Mouse (Mus musculus) lung, postnatal 14 days (tissue): ENCODE measurements around the gene Nadk.

Experiments used
- DNase-seq: peaks from one replicate; pipeline ENCODE4 v3.0.0; 2021

Gene Nadk

DNA sequence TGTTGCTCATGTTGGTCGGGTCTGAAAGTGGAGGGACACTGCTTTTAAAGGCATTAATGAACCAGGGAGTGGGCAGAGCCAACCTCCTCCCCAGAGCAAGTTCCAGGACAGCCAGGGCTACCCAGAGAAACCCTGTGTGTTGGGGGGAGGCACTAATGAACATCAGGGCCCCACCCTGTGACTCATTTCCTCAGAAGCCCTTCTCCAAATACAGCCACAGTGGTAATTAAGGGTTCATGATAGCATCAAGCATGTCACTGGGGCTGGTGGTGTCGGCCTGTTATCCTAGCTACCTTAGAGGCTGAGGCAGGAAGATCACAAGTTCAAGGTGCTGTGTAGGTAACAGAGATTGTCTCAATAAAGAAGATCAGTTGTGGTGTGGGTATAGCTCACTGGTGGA is 9.3 kb downstream of the Nadk start:
- no peak for DNase-seq

DNA sequence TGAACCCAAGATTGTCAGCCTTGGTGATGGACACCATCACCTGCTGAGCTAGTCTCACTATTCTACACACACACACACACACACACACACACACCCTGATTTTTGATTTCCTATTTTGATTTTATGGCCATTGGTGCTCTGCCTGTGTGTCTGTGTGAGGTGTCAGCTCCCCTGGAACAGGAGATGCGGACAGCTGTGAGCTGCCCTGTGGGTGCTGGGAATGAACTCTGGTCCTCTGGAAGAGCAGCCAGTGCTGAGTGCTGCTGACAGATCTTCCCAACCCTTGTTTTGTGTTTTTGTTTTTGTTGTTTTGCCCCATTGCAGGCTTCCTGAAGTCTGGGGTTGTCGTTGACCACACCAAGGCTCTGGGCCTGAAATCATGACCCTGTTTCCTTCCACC is 11.0 kb downstream of the Nadk start:
- no peak for DNase-seq

DNA sequence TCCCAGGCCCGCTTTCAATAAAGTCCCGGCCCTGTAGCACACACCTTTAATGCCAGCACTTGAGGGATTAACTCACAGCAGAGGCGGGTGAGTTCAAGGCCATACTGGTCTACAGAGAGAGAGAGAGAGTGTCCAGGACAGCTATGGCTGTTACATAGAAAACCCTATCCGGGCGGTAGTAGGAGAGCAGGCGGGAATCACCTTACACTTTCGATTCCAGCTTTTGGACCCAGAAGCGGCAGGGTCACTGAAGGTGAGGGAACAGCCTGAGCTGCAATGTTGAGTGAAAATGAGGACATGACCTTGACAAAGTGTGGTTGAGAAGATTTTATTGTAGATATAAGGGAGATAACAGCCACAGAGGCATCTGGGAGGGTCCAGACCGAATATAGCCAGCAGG is 11.7 kb downstream of the Nadk start:
- no peak for DNase-seq

DNA sequence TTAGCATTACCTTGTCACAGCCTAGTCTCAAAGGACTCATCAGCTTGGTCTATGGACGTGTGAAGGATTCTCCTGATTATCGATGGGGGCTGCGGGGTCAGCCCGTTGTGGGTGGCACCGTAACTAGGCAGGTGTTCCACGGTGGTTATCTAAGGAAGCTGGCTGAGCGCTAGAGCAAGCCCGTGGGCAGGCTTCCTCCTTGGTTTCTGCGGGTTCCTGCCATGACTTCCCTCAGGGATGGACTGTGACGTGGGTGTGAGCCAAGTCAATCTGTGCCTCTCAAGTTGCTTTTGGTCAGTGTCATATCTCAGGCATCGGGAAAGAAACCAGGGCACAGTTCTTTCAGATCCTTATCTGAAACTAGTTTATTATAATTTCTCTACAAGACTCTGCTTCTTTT is 12.8 kb downstream of the Nadk start:
- DNase-seq: no peak

DNA sequence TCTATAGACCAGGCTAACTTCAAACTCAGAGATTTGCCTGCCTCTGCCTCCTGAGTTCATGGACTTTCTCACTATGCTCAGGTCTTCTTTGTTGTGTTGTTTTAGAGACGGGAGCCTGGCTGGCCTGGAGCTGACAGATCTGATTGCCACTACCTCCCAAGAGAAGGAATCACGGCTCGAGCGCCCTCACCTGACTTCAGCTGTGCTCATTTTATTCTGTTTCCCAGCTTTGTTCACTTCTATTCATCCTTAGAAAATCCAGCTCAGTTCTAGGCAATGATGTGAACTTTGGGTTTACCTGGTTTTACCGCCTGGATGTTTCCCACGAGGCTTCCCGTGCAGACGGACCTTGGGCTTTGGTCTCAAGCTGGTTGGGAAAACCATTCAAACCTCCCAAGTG is 13.3 kb downstream of the Nadk start:
- no peak for DNase-seq

- DNase-seq: no peak
These were observed 15.0 kb downstream of the Nadk start for GRCm38 (mm10) chr4:155577132-155577531.

GRCm38 (mm10) chr4:155577741-155578140 is 15.6 kb downstream of the Nadk start:
- no peak for DNase-seq

- peak; percentile 48 for DNase-seq
These were observed 16.4 kb downstream of the Nadk start for GRCm38 (mm10) chr4:155578336-155579125.

GRCm38 (mm10) chr4:155580420-155580819 is 18.2 kb downstream of the Nadk start:
- peak; percentile 69 for DNase-seq

GRCm38 (mm10) chr4:155582279-155582905 is 20.2 kb downstream of the Nadk start:
- DNase-seq: no peak

DNA sequence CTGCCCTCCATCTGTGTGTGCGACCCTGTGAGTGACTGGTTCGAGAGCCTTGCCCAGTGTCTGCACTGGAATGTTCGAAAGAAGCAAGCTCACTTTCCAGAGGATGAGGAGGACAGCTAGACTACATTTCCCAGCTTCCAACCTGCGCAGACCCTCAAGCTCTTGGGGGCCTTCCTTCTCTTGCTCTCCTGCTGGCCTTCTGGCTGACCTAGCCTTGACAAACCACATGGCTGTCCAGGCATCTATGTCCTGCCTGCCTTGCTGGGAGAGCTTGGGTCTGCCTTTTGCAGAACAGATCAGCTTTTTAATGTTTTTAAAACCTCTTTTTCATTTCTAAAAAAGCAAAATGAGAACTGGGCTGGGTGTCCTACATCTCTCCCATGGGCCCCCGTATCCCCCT is 27.2 kb downstream of the Nadk start:
- DNase-seq: no peak

DNA sequence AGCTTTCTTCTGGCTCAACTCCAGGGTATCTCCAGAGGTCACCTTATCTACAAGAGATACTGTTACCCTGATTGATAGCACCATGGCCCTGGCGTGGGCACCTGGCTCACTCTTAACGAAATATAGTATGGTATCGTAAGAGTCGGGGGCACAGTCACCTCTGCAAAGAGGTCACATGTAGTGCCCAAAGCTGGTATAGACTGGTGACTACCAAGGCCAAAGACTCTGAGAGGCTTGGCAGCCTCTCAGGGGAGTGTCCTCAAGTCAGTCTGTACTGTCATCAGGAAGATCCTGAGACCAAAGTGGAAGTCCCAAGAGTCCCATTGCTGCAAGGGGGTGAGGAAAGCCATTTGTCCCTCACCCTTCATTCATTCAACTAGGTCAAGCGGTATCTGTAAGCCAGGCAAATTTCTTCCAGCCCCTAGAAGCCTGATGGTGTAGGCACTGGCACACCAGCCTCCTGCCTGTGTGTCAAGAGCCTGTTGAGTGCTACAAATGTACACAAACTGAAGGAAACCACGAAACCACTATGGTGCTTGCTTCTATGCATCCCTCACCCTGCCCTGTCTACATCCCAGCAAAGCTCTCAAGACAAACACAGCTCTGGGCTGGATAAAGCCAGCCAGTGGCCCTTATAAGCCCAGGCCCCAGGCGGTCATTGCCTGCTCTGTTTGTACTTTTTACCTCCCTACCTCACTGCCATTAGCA is 29.0 kb downstream of the Nadk start:
- DNase-seq: no peak

DNA sequence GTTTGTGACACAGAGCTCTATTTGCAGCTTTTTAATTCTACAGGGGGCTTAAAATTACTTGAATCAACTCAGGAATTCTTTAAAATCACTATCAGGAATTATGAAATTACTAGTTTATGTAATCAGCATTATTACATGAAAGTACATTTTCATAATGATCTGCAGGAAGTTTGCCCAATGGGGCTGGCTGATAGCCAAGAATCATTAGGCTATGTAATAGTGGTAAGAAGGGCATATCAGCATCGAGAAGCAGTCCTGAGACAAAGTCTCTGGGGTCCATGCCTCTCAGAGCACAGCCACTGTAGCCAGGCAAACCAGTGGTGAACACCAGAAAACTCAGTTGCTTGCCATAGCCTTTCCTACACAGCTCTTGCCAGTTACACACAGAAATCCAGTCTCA is 31.6 kb downstream of the Nadk start:
- peak; percentile 34 for DNase-seq

- DNase-seq: no peak
These were observed 33.6 kb downstream of the Nadk start for GRCm38 (mm10) chr4:155595777-155596176.

DNA sequence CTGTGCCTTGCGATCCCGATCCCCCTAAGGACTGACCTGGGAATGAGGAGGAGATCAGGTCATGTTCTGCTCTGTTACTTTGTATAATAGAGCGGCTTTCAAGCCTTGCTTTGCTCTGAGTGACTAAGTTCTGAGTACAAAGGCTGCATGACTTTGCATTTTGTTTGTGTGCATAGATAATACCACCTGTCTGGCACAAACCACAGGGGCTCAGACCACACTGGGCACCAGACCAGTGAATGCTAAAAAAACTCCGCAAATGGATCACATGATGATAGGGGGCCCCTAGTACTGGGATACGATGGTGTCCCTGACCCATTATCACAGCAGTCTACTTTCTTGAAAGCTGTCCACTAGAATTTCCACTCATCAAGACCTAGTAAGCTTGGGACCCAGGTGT is 34.4 kb downstream of the Nadk start:
- DNase-seq: no peak

DNA sequence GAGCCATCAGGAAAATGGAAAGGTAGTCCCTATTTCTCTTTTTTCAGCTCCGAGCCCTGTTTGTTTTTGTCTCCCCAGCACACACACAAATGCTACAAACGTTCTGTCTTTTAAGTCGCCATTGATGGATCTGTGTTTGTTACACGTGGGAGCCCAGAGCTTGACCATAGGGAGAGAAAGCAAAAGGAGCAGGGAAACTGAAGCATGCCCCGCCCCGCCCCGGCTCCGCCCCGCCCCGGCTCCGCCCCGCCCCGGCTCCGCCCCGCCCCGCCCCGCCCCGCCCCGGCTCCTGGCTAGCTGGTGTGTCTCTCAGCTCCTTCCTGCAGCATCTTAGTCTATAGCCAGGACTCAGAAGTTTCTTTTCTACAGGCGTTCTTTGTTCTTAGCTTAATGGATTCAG is 36.4 kb downstream of the Nadk start:
- no peak for DNase-seq

DNA sequence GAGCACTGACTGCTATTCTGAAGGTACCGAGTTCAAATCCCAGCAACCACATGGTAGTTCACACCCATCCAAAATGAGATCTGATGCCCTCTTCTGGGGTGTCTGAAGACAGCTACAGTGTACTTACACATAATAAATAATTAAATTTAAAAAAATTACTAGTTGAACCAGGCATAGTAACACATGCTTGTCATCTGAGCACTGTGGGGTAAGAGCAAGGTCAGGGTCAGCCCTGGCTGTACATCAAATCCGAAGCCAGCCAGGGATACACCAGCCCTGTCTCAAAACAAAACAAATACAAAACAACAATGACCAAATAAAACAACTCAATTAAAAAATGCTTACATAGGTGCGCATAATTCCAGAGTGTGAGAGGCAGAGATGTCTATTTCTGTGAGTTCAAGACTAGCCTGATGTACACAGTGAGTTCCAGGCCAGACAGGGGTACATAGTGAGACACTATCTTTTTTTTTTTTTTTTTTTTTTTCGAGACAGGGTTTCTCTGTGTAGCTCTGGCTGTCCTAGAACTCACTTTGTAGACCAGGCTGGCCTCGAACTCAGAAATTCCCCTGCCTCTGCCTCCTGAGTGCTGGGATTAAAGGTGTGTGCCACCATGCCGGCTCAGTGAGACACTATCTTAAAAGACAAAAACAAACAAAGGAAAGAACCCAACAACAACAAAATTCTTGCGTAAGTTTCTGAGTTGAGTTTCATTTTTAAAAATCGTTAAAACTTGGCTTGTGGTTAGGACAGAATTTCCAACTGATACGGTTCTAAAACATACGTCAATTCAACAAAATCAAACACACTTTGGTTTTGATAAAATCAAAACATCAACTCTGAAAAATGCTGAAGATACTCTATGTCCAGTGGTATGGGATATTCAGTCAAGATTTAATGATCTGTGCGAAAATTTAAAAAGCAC is 38.0 kb downstream of the Nadk start:
- DNase-seq: no peak

DNA sequence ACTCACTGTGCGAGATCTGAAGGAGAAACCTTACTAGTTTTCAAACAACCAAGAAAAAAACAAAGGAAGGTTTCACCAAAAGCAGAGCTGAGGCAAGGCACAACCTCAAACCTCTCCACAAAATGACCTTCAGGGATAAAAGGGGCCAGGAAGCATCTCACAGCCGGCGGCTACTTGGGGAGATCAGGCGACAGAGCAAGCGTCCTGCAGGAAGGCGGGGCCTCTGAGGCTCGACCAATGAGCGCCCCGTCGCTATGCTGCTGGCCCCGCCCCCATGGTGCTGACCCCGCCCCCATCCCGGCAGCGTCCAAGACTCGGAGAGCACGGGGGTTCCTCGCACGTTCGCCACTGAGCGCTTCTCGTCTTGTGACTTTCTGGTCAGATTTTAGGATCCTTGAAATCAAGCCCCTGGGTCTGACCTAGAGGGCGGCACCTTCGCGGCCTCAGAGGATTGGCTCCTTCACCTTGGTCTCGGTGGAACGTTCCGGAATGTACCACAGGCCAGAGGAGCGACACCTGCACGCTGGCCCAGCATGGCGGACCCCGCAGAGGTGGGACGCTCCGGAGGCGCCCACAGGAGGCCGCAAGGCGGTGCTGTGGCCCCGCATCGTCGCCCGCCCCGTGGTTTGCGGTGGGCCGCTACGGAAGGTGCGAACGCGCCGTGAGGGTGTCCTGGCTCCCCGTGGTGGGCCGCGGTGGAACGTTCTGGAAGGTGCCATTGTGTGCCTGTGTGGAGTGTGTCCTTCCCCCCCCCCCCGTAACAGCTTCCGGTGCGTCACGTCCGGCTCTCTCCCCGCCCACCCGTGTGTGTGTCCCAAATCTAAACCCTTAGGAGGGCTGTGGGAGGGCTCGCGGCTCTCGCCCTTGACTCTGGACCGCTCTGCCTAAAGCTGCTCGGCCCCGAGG is 39.2 kb downstream of the Nadk start, which contains the start of gene Slc35e2:
TSS of gene Slc35e2 (plus strand) at position 326 of the 906 bp plus-strand sequence.
- peak; percentile 96 for DNase-seq

DNA sequence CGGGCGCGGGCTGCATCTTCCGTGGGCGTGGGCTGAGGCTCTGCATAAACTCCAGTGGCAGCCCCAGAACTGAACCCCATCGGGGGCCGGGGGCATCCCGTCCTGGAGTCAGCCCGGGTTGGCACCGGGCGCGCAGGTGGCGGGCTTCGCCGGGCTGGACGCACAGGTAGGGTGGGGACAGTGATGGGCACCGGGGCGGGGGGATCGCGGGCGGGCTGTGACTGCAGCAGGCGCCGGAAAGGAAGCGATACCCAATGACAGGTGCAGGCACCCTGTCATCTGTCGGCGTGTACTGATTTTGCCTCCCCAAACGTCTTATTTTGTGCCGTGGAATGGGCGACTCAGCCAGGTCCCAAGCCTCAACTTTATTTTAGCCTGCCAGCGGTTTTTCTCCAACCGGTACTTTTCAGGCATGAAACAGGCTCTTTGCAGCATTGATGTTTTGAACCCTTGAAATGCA is 39.8 kb downstream of the Nadk start:
- DNase-seq: no peak

DNA sequence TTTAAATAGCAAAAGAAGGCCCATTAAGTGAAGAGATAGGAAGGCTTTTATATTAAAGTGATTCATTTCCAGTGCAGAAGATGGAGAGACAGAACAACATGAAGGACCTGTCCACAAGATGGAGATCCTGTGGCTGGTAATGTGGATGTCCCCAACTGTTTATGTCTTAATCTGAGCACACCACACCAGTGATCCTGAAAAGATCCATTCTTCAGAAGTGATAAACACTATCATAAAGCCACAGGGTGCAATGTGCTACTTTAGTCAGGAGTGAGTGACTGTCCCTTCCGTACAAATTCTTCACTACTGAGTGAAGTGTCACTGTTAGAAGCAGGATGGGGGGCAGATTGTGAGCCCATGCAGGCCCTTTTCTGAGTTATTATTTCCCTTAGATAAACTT is 40.6 kb downstream of the Nadk start:
- no peak for DNase-seq

- no peak for DNase-seq
These were observed 41.6 kb downstream of the Nadk start for GRCm38 (mm10) chr4:155603801-155604200.

GRCm38 (mm10) chr4:155605132-155605531 is 43.0 kb downstream of the Nadk start:
- no peak for DNase-seq
